Mouse (Mus musculus) embryonic facial prominence, embryonic 13.5 days (tissue): Measurements from ENCODE around the gene Bcar1. TPM values are rescaled to one million over a fixed set of nuclear protein-coding genes. Genes with fewer than 3 reads are reported as not detected.

Experiments used
- ATAC-seq: fragments of 200-750 bp; cut with Nextera tagmentation; 2 replicates; pipeline ENCODE4 v1.8.0; 2017; ENCODE audit warnings: low read depth; ENCODE audit not compliant: insufficient number of reproducible peaks, insufficient read depth, low FRiP score, low TSS enrichment
- H3K27ac ChIP-seq: fragments of 300-500 bp; sonication (generic); 2 replicates; pipeline ENCODE4 v1.5.1; 2015; ENCODE audit warnings: moderate library complexity, mild to moderate bottlenecking, inconsistent platforms
- H3K27me3 ChIP-seq: fragments of 300-500 bp; sonication (generic); 2 replicates; pipeline ENCODE4 v1.6.1; 2015; ENCODE audit warnings: mild to moderate bottlenecking, inconsistent platforms
- H3K36me3 ChIP-seq: fragments of 300-500 bp; sonication (generic); 2 replicates; pipeline ENCODE4 v1.6.1; 2015; ENCODE audit warnings: mild to moderate bottlenecking, inconsistent platforms
- H3K4me1 ChIP-seq: fragments of 300-500 bp; sonication (generic); 2 replicates; pipeline ENCODE4 v1.6.1; 2015; ENCODE audit warnings: inconsistent platforms
- H3K4me2 ChIP-seq: fragments of 300-500 bp; sonication (generic); 2 replicates; pipeline ENCODE4 v1.6.1; 2015; ENCODE audit warnings: moderate library complexity, mild to moderate bottlenecking, inconsistent platforms
- H3K4me3 ChIP-seq: fragments of 300-500 bp; sonication (generic); 2 replicates; pipeline ENCODE4 v1.5.1; 2015; ENCODE audit warnings: mild to moderate bottlenecking, inconsistent platforms
- H3K9ac ChIP-seq: fragments of 300-500 bp; sonication (generic); 2 replicates; pipeline ENCODE4 v1.6.1; 2015; ENCODE audit warnings: mild to moderate bottlenecking, inconsistent platforms
- H3K9me3 ChIP-seq: fragments of 300-500 bp; sonication (generic); 2 replicates; pipeline ENCODE4 v1.6.1; 2016; ENCODE audit warnings: inconsistent platforms
- WGBS: fragments of 180-500 bp; shearing (Covaris S2); methylation state at CpG from one replicate; pipeline ENCODE4 v1.1.7; 2015; ENCODE audit warnings: mixed read lengths; 5-methylcytosine and 5-hydroxymethylcytosine counted together
- polyA plus RNA-seq: library from polyadenylated mRNA; unstranded; fragments of >200 nt; fragmentation: Nextera tagmentation; extraction: Ambion mirVana; gene quantifications from 2 replicates; pipeline ENCODE4 v1.2.1, GENCODE M21; 2015

Bcar1 gene
- polyA plus RNA-seq, 1 experiment from 2014 or later = 37.3 TPM

- Histone ChIP-seq H3K36me3 (no peaks in the 10 kb centered on the region), H3K9ac (no peak overlapping the region), H3K4me1 (no peaks in the 10 kb centered on the region), H3K4me3 (no peak overlapping the region), H3K27me3 (no peaks in the 10 kb centered on the region), H3K27ac (no peak overlapping the region), H3K4me2 (no peak overlapping the region), H3K9me3 (0 out of 2 replicates have a peak, but pooled peaks cover 5% of the 10 kb centered on the region)
- ATAC-seq = no peak
- 85% methylated on average over 10 of the region's 10 CpGs for WGBS
Measured at GRCm38 (mm10) chr8:111697655-111698054, 46.0 kb downstream of the Bcar1 start.

- 66% methylated on average over 7 of the region's 7 CpGs for WGBS
- no peak for ATAC-seq
Measured at GRCm38 (mm10) chr8:111695441-111695840, 48.2 kb downstream of the Bcar1 start.

GRCm38 (mm10) chr8:111693261-111693741 lies 50.3 kb downstream of the Bcar1 start:
- no peak for ATAC-seq

More at GRCm38 (mm10) chr8:111695441-111695840, 48.2 kb downstream of the Bcar1 start:
- Histone ChIP-seq H3K4me3 (no peak overlapping the region), H3K36me3 (no peaks in the 10 kb centered on the region), H3K27ac (no peak overlapping the region), H3K9ac (no peak overlapping the region), H3K9me3 (0 out of 2 replicates have a peak, but pooled peaks cover 5% of the 10 kb centered on the region), H3K4me1 (no peaks in the 10 kb centered on the region), H3K4me2 (no peak overlapping the region), H3K27me3 (no peaks in the 10 kb centered on the region)

GRCm38 (mm10) chr8:111690960-111691445 lies 52.6 kb downstream of the Bcar1 start, which contains the start of gene Ctrb1:
Gene Ctrb1 (minus strand): TSS chr8:111691010.
- no peak within 1 kb of the TSS for H3K9ac ChIP-seq
- H3K36me3 ChIP-seq = no peaks in the 10 kb centered on the region
- 76% methylated on average over 2 of the region's 2 CpGs for WGBS
- no peak for ATAC-seq
- H3K27ac ChIP-seq = no peak within 1 kb of the TSS
- no peaks in the 10 kb centered on the region for H3K4me1 ChIP-seq
- no peak within 1 kb of the TSS for H3K4me2 ChIP-seq
- H3K27me3 ChIP-seq = no peaks in the 10 kb centered on the region
- H3K9me3 ChIP-seq = 0 out of 2 replicates have a peak, but pooled peaks cover under 1% of the 10 kb centered on the region
- H3K4me3 ChIP-seq = no peak within 1 kb of the TSS

More at GRCm38 (mm10) chr8:111693261-111693741, 50.3 kb downstream of the Bcar1 start:
- 52% methylated on average over 6 of the region's 6 CpGs for WGBS
- H3K36me3 ChIP-seq = no peaks in the 10 kb centered on the region
- no peak overlapping the region for H3K27ac ChIP-seq
- H3K4me2 ChIP-seq = no peak overlapping the region
- H3K27me3 ChIP-seq = no peaks in the 10 kb centered on the region
- no peak overlapping the region for H3K4me3 ChIP-seq
- H3K4me1 ChIP-seq = no peaks in the 10 kb centered on the region
- H3K9me3 ChIP-seq = 0 out of 2 replicates have a peak, but pooled peaks cover 5% of the 10 kb centered on the region
- H3K9ac ChIP-seq = no peak overlapping the region

- Histone ChIP-seq H3K9ac (no peak overlapping the region), H3K27ac (no peak overlapping the region), H3K4me3 (no peak overlapping the region), H3K36me3 (no peaks in the 10 kb centered on the region), H3K4me2 (no peak overlapping the region), H3K27me3 (no peaks in the 10 kb centered on the region), H3K4me1 (no peaks in the 10 kb centered on the region), H3K9me3 (no peaks in the 10 kb centered on the region)
- no peak for ATAC-seq
- 84% methylated on average over 13 of the region's 13 CpGs for WGBS
Measured at GRCm38 (mm10) chr8:111686881-111687280, 56.7 kb downstream of the Bcar1 start.

- WGBS = 29% methylated on average over 9 of the region's 9 CpGs
- no peak for ATAC-seq
- Histone ChIP-seq H3K4me1 (no peaks in the 10 kb centered on the region), H3K9me3 (no peaks in the 10 kb centered on the region), H3K36me3 (no peaks in the 10 kb centered on the region), H3K4me2 (no peak overlapping the region), H3K9ac (no peak overlapping the region), H3K27ac (no peak overlapping the region), H3K27me3 (no peaks in the 10 kb centered on the region), H3K4me3 (no peak overlapping the region)
Measured at GRCm38 (mm10) chr8:111682521-111682920, 61.1 kb downstream of the Bcar1 start.

GRCm38 (mm10) chr8:111681153-111681552 lies 62.5 kb downstream of the Bcar1 start:
- H3K9me3 ChIP-seq = peaks cover 4% of the 10 kb centered on the region; the same call in 1 of the 2 replicates
- H3K9ac ChIP-seq = no peak overlapping the region
- 75% methylated on average over 11 of the region's 11 CpGs for WGBS
- no peak for ATAC-seq
- H3K4me3 ChIP-seq = no peak overlapping the region
- H3K27me3 ChIP-seq = no peaks in the 10 kb centered on the region
- H3K4me1 ChIP-seq = no peaks in the 10 kb centered on the region
- no peak overlapping the region for H3K4me2 ChIP-seq
- H3K36me3 ChIP-seq = 0 out of 2 replicates have a peak, but pooled peaks cover 1% of the 10 kb centered on the region
- H3K27ac ChIP-seq = no peak overlapping the region

- Histone ChIP-seq H3K27ac (no peak overlapping the region), H3K9ac (no peak overlapping the region), H3K4me1 (no peaks in the 10 kb centered on the region), H3K4me3 (0 out of 2 replicates have a peak overlapping the region, but pooled peaks have one; percentile 11), H3K9me3 (peaks cover 7% of the 10 kb centered on the region; the same call in 1 of the 2 replicates), H3K27me3 (no peaks in the 10 kb centered on the region), H3K36me3 (0 out of 2 replicates have a peak, but pooled peaks cover 4% of the 10 kb centered on the region), H3K4me2 (0 out of 2 replicates have a peak overlapping the region, but pooled peaks have one; percentile 26)
- ATAC-seq = no peak
- WGBS = 37% methylated on average over 17 of the region's 17 CpGs
Measured at GRCm38 (mm10) chr8:111680423-111681028, 63.1 kb downstream of the Bcar1 start.

GRCm38 (mm10) chr8:111678848-111679247 lies 64.8 kb downstream of the Bcar1 start:
- Histone ChIP-seq H3K27me3 (no peaks in the 10 kb centered on the region), H3K4me1 (no peaks in the 10 kb centered on the region), H3K4me2 (no peak overlapping the region), H3K9ac (no peak overlapping the region), H3K9me3 (peaks cover 7% of the 10 kb centered on the region; the same call in 1 of the 2 replicates), H3K36me3 (0 out of 2 replicates have a peak, but pooled peaks cover 4% of the 10 kb centered on the region), H3K4me3 (no peak overlapping the region), H3K27ac (no peak overlapping the region)
- 89% methylated on average over 7 of the region's 7 CpGs for WGBS
- no peak for ATAC-seq

GRCm38 (mm10) chr8:111678111-111678510 lies 65.5 kb downstream of the Bcar1 start:
- ATAC-seq = no peak

GRCm38 (mm10) chr8:111676237-111676636 lies 67.4 kb downstream of the Bcar1 start:
- H3K4me3 ChIP-seq = no peak overlapping the region
- WGBS = 79% methylated on average over 8 of the region's 8 CpGs
- no peak overlapping the region for H3K9ac ChIP-seq
- peaks cover 18% of the 10 kb centered on the region for H3K36me3 ChIP-seq
- H3K9me3 ChIP-seq = peaks cover 7% of the 10 kb centered on the region; the same call in 1 of the 2 replicates
- no peak overlapping the region for H3K27ac ChIP-seq
- H3K4me2 ChIP-seq = no peak overlapping the region
- ATAC-seq = no peak
- H3K27me3 ChIP-seq = no peaks in the 10 kb centered on the region
- no peaks in the 10 kb centered on the region for H3K4me1 ChIP-seq

More at GRCm38 (mm10) chr8:111678111-111678510, 65.5 kb downstream of the Bcar1 start:
- Histone ChIP-seq H3K27ac (no peak overlapping the region), H3K4me1 (no peaks in the 10 kb centered on the region), H3K4me2 (no peak overlapping the region), H3K4me3 (no peak overlapping the region), H3K9me3 (peaks cover 7% of the 10 kb centered on the region; the same call in 1 of the 2 replicates), H3K9ac (no peak overlapping the region), H3K36me3 (0 out of 2 replicates have a peak, but pooled peaks cover 4% of the 10 kb centered on the region), H3K27me3 (no peaks in the 10 kb centered on the region)
- WGBS = 24% methylated on average over 3 of the region's 3 CpGs

- 87% methylated on average over 2 of the region's 2 CpGs for WGBS
- Histone ChIP-seq H3K4me1 (no peaks in the 10 kb centered on the region), H3K27ac (no peak overlapping the region), H3K4me2 (no peak overlapping the region), H3K9ac (no peak overlapping the region), H3K36me3 (peaks cover 54% of the 10 kb centered on the region), H3K4me3 (no peak overlapping the region), H3K27me3 (no peaks in the 10 kb centered on the region), H3K9me3 (no peaks in the 10 kb centered on the region)
- ATAC-seq = no peak
Measured at GRCm38 (mm10) chr8:111666751-111667150, 76.9 kb downstream of the Bcar1 start.
